Mouse (Mus musculus): ENCODE measurements around the gene Nenf. TPM values are rescaled to one million over a fixed set of nuclear protein-coding genes. Genes with fewer than 3 reads are reported as not detected.

Gene Nenf
- total RNA-seq, 2 experiments from 2014 or later, result 72.9 to 74.4 TPM

Other genes with a start within 250 kb of the Nenf start
- 1 to 10 TPM; 1.2 to 2.3 TPM for gene Batf3, start 220.3 kb downstream of the Nenf start, total RNA-seq (2021)
- gene Fam71a, start 153.4 kb downstream of the Nenf start, total RNA-seq (2021), result not detected
- 1 to 10 TPM; 1.6 to 1.7 TPM for gene Atf3, start 100.2 kb downstream of the Nenf start, total RNA-seq (2021)
- gene Tmem206, start 7.7 kb upstream of the Nenf start, total RNA-seq (2021), result 1 to 10 TPM; 8.4 to 8.6 TPM
- gene Ppp2r5a, start 85.1 kb upstream of the Nenf start, total RNA-seq (2021), result 10 to 100 TPM; 74.6 to 79.3 TPM

All from layer of hippocampus, adult 18-20 months (tissue).